ENCODE assay signal across 10 mouse cellular contexts in the genomic region with DNA sequence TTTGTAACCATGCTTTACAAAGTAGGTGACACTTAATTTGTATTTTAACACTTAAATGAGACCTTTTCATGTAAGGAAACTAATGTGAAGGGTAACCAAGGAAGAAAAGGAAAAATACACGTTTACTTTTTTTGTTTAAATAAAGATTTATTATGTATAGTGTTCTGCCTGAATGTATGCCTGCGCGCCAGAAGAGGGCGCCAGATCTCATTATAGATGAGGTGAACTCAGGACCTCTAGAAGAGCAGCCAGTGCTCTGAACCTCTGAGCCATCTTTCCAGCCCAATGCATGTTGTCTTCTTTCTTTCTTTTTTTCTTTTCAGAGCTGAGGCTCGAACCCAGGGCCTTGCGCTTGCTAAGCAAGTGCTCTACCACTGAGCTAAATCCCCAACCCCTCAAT. TPM values are rescaled to one million over a fixed set of nuclear protein-coding genes. Genes with fewer than 3 reads are reported as not detected.
DNase-seq lines count a peak whose midpoint lies in the region; ATAC-seq and TF ChIP-seq lines count a peak whose summit lies in the region.
"Had no signal": no experiment of that assay in that cellular context is flagged by ENCODE, and none has a peak within 500 bp of the region (broad histone marks: within the 10 kb centered on the region; RNA-seq: fewer than 3 reads in every experiment).

No protein-coding gene starts in this region.

- peak; percentile 79 for TF ChIP-seq CTCF in Patski (IDR thresholded peaks at IDR 0.05)

- in situ Hi-C loops in Patski (cut with MboI; ENCODE audit: low pct_unique_long_range_greater_than_20kb), result no loop called here

- POLR2A ChIA-PET in Patski (lab: Charles Lee), result no interaction called here

- no peak overlapping the region for H3K4me2 ChIP-seq in heart, embryonic 11.5 days

- H3K4me3 ChIP-seq in heart, embryonic 11.5 days (ENCODE audit: low read depth, low read length), result no peak overlapping the region
- H3K4me3 ChIP-seq: erythroblast, embryonic 14.5 days had no signal

- H3K4me1 ChIP-seq in heart, embryonic 11.5 days (ENCODE audit: control insufficient read depth, insufficient read depth, low read length), result no peaks in the 10 kb centered on the region

- 20% methylated on average over 6 of the region's 6 CpGs for WGBS in heart, embryonic 11.5 days (ENCODE audit: insufficient replicate concordance)

- intact Hi-C loops in heart, postnatal 14 days (cut with DNase I), result no loop called here

- no peak for ATAC-seq in heart, embryonic 11.5 days (replicated peaks; ENCODE audit: insufficient number of reproducible peaks, low FRiP score, low TSS enrichment)
- peak; percentile 67 for ATAC-seq in Patski
- no peak for ATAC-seq in erythroblast, adult 5-6 weeks (replicated peaks; ENCODE audit: low FRiP score, poor library complexity, severe bottlenecking)

- no peaks in the 10 kb centered on the region for H3K9me3 ChIP-seq in heart, embryonic 11.5 days (replicated peaks; ENCODE audit: control insufficient read depth, low read length)

- no peaks in the 10 kb centered on the region for H3K27me3 ChIP-seq in heart, embryonic 11.5 days (ENCODE audit: control insufficient read depth, insufficient read depth, low read length)
- H3K27me3 ChIP-seq in Patski, result peaks cover 7% of the 10 kb centered on the region
- no peaks in the 10 kb centered on the region for H3K27me3 ChIP-seq in splenic B cell, adult 2 months (ENCODE audit: control insufficient read depth, insufficient read depth, low read length, poor library complexity, severe bottlenecking)

- DNase-seq in heart, postnatal 14 days, result peak; percentile 11 to 29
- peak; percentile 34 for DNase-seq in CD4-positive helper T cell, adult 2 months (ENCODE audit: low read depth, low spot score)
- DNase-seq in Patski (ENCODE audit: low read depth, low spot score), result no peak
- DNase-seq in kidney, postnatal 10 days, result peak; percentile 34
- peak; percentile 53 for DNase-seq in splenic B cell, adult 2 months (ENCODE audit: low read depth, low spot score)
- DNase-seq in urinary bladder, postnatal 10 days (ENCODE audit: low spot score), result no peak

- no peak overlapping the region for H3K27ac ChIP-seq in heart, embryonic 11.5 days (ENCODE audit: low read depth, low read length)

- H3K9ac ChIP-seq in heart, embryonic 11.5 days (ENCODE audit: low read depth, low read length), result no peak overlapping the region

- CTCF ChIA-PET in Patski (lab: Charles Lee), result interaction anchor here (1.0 to 1.2 kb wide), 2 partner anchors 16 to 557 kb away, joined by 3 read pairs; no protein-coding TSS in a partner anchor

- H3K36me3 ChIP-seq in heart, embryonic 11.5 days (ENCODE audit: control insufficient read depth, insufficient read depth, low read length), result no peaks in the 10 kb centered on the region
- no peaks in the 10 kb centered on the region for H3K36me3 ChIP-seq in splenic B cell, adult 2 months (ENCODE audit: control insufficient read depth, insufficient read depth, low read length, poor library complexity, severe bottlenecking)

RNA-seq across cellular contexts. Expression of a gene that starts 23.1 kb away (rescaled TPM):
- not detected for total RNA-seq in heart, postnatal 14 days (2021)
- polyA plus RNA-seq in heart, embryonic 11.5 days (2014; fragmentation: Nextera tagmentation; extraction: Ambion mirVana), result not detected in 2 replicates
- polyA plus RNA-seq in Patski (2021), result not detected
- total RNA-seq in erythroblast, adult 5-6 weeks (2015; ENCODE audit: low replicate concordance), result not detected in 2 replicates
- 0.84 TPM in 1 of 2 replicates, not detected in the other for total RNA-seq in erythroblast, adult 5-6 weeks (2017; ENCODE audit: low replicate concordance)
- polyA plus RNA-seq: erythroblast, embryonic 14.5 days; liver, embryonic 16.5 days had no signal

RNA-seq across cellular contexts. Expression of a gene that starts 25.4 kb away (rescaled TPM):
- 10 to 100 TPM; 26.3 to 28.6 TPM for total RNA-seq in heart, postnatal 14 days (2021)
- 27.8 and 28.1 TPM in 2 replicates for polyA plus RNA-seq in heart, embryonic 11.5 days (2014; fragmentation: Nextera tagmentation; extraction: Ambion mirVana)
- 24.6 TPM for polyA plus RNA-seq in Patski (2021)
- total RNA-seq in erythroblast, adult 5-6 weeks (2015; ENCODE audit: low replicate concordance), result 6.5 and 10.9 TPM in 2 replicates
- total RNA-seq in erythroblast, adult 5-6 weeks (2017; ENCODE audit: low replicate concordance), result 5.9 and 6.8 TPM in 2 replicates

RNA-seq across cellular contexts. Expression of a gene that starts 37.1 kb away (rescaled TPM):
- total RNA-seq in heart, postnatal 14 days (2021), result 10 to 100 TPM; 18.2 to 20.3 TPM
- polyA plus RNA-seq in heart, embryonic 11.5 days (2014; fragmentation: Nextera tagmentation; extraction: Ambion mirVana), result 4.4 and 4.7 TPM in 2 replicates
- 20.6 TPM for polyA plus RNA-seq in Patski (2021)
- 2.9 and 7.7 TPM in 2 replicates for total RNA-seq in erythroblast, adult 5-6 weeks (2015; ENCODE audit: low replicate concordance)
- 1.4 and 1.9 TPM in 2 replicates for total RNA-seq in erythroblast, adult 5-6 weeks (2017; ENCODE audit: low replicate concordance)

RNA-seq across cellular contexts. Expression of a gene that starts 47.9 kb away (rescaled TPM):
- total RNA-seq in heart, postnatal 14 days (2021), result not detected
- polyA plus RNA-seq in heart, embryonic 11.5 days (2014; fragmentation: Nextera tagmentation; extraction: Ambion mirVana), result not detected in 2 replicates
- not detected for polyA plus RNA-seq in Patski (2021)
- total RNA-seq in erythroblast, adult 5-6 weeks (2015; ENCODE audit: low replicate concordance), result not detected in 2 replicates
- total RNA-seq in erythroblast, adult 5-6 weeks (2017; ENCODE audit: low replicate concordance), result 44.9 TPM in 1 of 2 replicates, not detected in the other
- polyA plus RNA-seq: erythroblast, embryonic 14.5 days; liver, embryonic 16.5 days had no signal

Comparison
In these comparisons a context has a peak if more than half of its experiments do, and no peak if none do; other contexts are left out.
1. DNase-seq: peak in heart, postnatal 14 days (2 of 2), CD4-positive helper T cell, adult 2 months (single experiment), kidney, postnatal 10 days (single experiment) and splenic B cell, adult 2 months (single experiment); none in Patski (single experiment) and urinary bladder, postnatal 10 days (single experiment).